Mouse (Mus musculus) hindbrain, embryonic 12.5 days (tissue): ENCODE results near the gene Zfp366. TPM values are rescaled to one million over a fixed set of nuclear protein-coding genes. Genes with fewer than 3 reads are reported as not detected.

Experiments
- ATAC-seq: fragments of 200-750 bp; cut with Nextera tagmentation; 2 replicates; pipeline ENCODE4 v1.8.0; 2017; ENCODE audit warnings: moderate TSS enrichment; ENCODE audit not compliant: low FRiP score
- H3K27ac ChIP-seq: fragments of 300-500 bp; sonication (generic); 2 replicates; pipeline ENCODE4 v1.5.1; 2016; ENCODE audit warnings: mild to moderate bottlenecking
- H3K27me3 ChIP-seq: fragments of 300-500 bp; sonication (generic); 2 replicates; pipeline ENCODE4 v1.6.1; 2016; ENCODE audit warnings: mild to moderate bottlenecking
- H3K36me3 ChIP-seq: fragments of 300-500 bp; sonication (generic); 2 replicates; pipeline ENCODE4 v1.6.1; 2016; ENCODE audit warnings: mild to moderate bottlenecking
- H3K4me1 ChIP-seq: fragments of 300-500 bp; sonication (generic); 2 replicates; pipeline ENCODE4 v1.6.1; 2016
- H3K4me2 ChIP-seq: fragments of 300-500 bp; sonication (generic); replicated peaks from 2 replicates; pipeline ENCODE4 v1.6.1; 2016; ENCODE audit warnings: mild to moderate bottlenecking
- H3K4me3 ChIP-seq: fragments of 300-500 bp; sonication (generic); 2 replicates; pipeline ENCODE4 v1.5.1; 2016; ENCODE audit warnings: mild to moderate bottlenecking
- H3K9ac ChIP-seq: fragments of 300-500 bp; sonication (generic); 2 replicates; pipeline ENCODE4 v1.6.1; 2016; ENCODE audit warnings: mild to moderate bottlenecking, moderate library complexity
- H3K9me3 ChIP-seq: fragments of 300-500 bp; sonication (generic); replicated peaks from 2 replicates; pipeline ENCODE4 v1.6.1; 2016; ENCODE audit warnings: mild to moderate bottlenecking
- whole genome bisulfite sequencing: fragments of 180-500 bp; shearing (Covaris S2); methylation state at CpG from one replicate; pipeline ENCODE4 v1.1.7; 2016; 5-methylcytosine and 5-hydroxymethylcytosine counted together
- polyA plus RNA-seq: library from polyadenylated mRNA; unstranded; fragments of >200 nt; fragmentation: Nextera tagmentation; extraction: Ambion mirVana; gene quantifications from 2 replicates; pipeline ENCODE4 v1.2.1, GENCODE M21; 2016

Zfp366 gene
- polyA plus RNA-seq, 1 experiment from 2014 or later = 0.37 TPM

DNA sequence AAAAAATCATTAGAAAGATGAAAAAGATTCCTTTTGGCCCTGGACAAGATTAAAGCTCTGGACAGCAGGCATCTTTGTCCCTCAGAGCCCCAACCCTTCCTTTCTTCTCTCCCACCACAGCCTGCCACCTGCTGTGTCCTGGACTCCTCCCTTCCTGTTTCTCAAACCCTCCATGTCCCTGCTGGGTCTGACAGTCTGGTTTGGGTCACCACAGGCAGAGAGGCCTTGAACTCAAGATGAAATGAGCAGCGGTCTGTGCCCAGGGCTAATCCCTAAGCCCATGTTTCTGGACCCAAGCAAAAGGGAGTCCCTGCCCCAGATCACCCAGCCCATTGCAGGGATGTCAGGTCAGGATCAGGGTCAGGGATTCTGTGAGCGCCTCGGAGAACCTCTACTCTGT is 60.3 kb downstream of the Zfp366 start:
- no peak overlapping the region for H3K4me3 ChIP-seq
- no peak for ATAC-seq
- H3K4me2 ChIP-seq = no peak overlapping the region
- H3K9me3 ChIP-seq = no peaks in the 10 kb centered on the region
- H3K9ac ChIP-seq = no peak overlapping the region
- 39% methylated on average over 3 of the region's 3 CpGs for WGBS
- H3K27ac ChIP-seq = no peak overlapping the region
- no peaks in the 10 kb centered on the region for H3K27me3 ChIP-seq
- H3K36me3 ChIP-seq = no peaks in the 10 kb centered on the region
- H3K4me1 ChIP-seq = peaks cover 4% of the 10 kb centered on the region; the same call in 1 of the 2 replicates

DNA sequence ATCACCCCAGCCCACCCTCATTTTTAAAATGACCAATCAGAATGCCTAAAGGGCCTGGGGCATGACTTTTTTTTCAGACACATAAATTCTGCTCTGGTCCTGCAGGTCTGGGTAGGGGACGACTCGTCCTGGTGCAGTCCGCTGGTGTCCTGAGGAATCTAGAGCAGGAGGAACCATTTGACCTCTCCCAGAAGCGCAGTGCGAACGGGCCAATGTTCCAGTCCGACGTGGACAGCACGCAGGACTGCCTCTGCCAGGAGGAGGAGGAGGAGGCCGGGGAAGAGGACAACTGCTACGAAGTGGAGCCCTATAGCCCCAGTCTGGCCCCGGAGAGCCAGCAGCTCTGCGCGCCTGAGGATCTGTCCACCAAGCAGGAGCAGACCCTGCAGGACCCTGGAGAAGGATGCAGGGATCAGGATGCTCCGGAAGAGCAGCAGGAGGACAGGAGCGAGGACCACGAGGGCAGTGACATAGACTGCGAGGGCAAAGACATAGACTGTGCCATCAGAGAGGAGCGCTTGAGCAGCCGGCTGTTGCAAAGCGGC is 61.4 kb downstream of the Zfp366 start:
- Histone ChIP-seq H3K36me3 (no peaks in the 10 kb centered on the region), H3K4me2 (no peak overlapping the region), H3K9me3 (no peaks in the 10 kb centered on the region), H3K27me3 (no peaks in the 10 kb centered on the region), H3K4me3 (no peak overlapping the region), H3K9ac (no peak overlapping the region), H3K4me1 (no peaks in the 10 kb centered on the region), H3K27ac (no peak overlapping the region)
- no peak for ATAC-seq
- WGBS = 85% methylated on average over 21 of the region's 21 CpGs

DNA sequence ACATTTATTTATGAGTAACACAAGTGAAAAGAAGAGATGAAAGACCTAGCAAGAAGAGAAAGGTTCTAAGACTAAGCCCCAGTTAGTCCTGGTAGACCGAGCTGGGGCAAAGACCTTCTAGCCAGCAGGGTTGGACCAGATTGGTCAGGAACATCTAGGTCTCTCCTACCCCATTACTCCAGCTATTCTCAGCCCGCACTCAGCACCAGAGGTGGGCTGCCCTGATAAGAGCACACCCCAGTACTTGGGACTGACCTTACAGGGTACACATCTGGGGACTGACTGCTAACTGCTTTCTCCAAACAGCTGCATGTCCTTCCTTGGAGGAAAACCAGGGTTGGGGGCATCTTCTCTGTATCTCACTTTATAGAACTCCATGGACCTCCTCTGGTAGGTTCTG is 66.2 kb downstream of the Zfp366 start:
- WGBS = 98% methylated on average over 2 of the region's 2 CpGs
- no peak for ATAC-seq
- Histone ChIP-seq H3K27me3 (no peaks in the 10 kb centered on the region), H3K9ac (no peak overlapping the region), H3K9me3 (0 out of 2 replicates have a peak, but pooled peaks cover 3% of the 10 kb centered on the region), H3K4me2 (no peak overlapping the region), H3K4me1 (no peaks in the 10 kb centered on the region), H3K27ac (no peak overlapping the region), H3K4me3 (no peak overlapping the region), H3K36me3 (no peaks in the 10 kb centered on the region)

DNA sequence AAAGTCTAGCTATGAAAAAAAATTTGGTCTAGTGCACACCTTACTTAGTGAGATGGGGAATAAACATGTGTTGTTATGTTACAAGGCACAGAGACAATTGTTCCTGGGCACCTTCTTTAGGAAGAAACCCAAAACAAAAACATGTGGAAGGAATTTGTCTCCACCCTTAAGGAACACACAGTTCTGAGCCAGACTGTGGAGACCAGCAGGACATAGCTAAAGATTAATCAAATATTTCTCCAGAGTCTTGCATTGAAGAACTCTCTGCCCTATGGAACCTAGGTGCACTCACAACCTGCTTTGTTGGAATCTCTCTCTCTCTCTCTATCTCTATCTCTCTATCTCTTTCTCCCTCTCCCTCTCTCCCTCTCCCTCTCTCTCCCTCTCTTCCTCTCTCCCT is 69.6 kb downstream of the Zfp366 start:
- no peaks in the 10 kb centered on the region for H3K36me3 ChIP-seq
- no peak overlapping the region for H3K27ac ChIP-seq
- no peak overlapping the region for H3K4me2 ChIP-seq
- H3K9me3 ChIP-seq = 0 out of 2 replicates have a peak, but pooled peaks cover 3% of the 10 kb centered on the region
- ATAC-seq = no peak
- H3K27me3 ChIP-seq = no peaks in the 10 kb centered on the region
- no peak overlapping the region for H3K4me3 ChIP-seq
- no peaks in the 10 kb centered on the region for H3K4me1 ChIP-seq
- no peak overlapping the region for H3K9ac ChIP-seq

DNA sequence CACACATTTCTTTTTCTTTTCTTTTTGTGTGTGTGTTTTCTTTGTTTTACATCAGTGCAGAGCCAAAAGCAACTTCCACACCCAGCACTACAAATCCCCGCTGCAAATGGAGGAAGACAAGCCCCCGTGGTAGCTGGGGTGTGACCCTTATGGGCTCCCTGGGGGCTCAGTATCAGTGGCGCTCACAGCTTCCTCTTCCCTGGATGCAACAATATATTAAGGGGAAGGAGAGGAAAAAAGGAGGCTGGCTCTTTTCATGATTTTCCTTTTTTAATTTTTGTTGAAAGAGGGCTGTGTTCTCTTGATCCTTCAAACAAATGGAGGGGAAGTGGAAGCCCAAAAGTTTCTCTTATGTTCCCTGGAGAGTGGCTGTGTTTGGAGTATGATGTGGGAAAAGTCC is 70.2 kb downstream of the Zfp366 start:
- Histone ChIP-seq H3K27me3 (no peaks in the 10 kb centered on the region), H3K36me3 (no peaks in the 10 kb centered on the region), H3K9ac (no peak overlapping the region), H3K4me1 (no peaks in the 10 kb centered on the region), H3K4me2 (no peak overlapping the region), H3K4me3 (no peak overlapping the region), H3K9me3 (0 out of 2 replicates have a peak, but pooled peaks cover 3% of the 10 kb centered on the region), H3K27ac (no peak overlapping the region)
- ATAC-seq = no peak
- 49% methylated on average over 3 of the region's 3 CpGs for WGBS

DNA sequence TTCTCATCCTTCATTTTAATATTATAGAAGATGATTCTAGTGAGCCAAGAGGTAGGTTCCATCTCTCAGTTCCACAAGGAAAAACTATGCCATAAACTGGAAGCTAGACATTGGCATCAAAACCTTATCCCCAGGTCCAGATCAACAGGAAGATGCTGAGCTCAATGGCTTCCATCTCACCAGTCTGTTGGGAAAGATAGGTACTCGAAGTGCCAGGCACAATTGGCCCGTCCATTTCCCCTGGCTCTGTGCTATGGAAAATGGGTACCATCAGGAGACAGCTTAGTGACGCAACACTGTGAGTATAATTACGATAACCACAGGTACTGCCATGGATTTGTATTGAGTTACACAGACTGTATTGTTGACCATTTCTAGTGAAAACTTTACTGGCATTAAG is 72.3 kb downstream of the Zfp366 start:
- H3K9ac ChIP-seq = no peak overlapping the region
- no peaks in the 10 kb centered on the region for H3K27me3 ChIP-seq
- no peak for ATAC-seq
- H3K4me3 ChIP-seq = no peak overlapping the region
- H3K36me3 ChIP-seq = no peaks in the 10 kb centered on the region
- no peak overlapping the region for H3K27ac ChIP-seq
- 86% methylated on average over 4 of the region's 4 CpGs for WGBS
- 0 out of 2 replicates have a peak, but pooled peaks cover 3% of the 10 kb centered on the region for H3K9me3 ChIP-seq
- no peaks in the 10 kb centered on the region for H3K4me1 ChIP-seq
- no peak overlapping the region for H3K4me2 ChIP-seq

DNA sequence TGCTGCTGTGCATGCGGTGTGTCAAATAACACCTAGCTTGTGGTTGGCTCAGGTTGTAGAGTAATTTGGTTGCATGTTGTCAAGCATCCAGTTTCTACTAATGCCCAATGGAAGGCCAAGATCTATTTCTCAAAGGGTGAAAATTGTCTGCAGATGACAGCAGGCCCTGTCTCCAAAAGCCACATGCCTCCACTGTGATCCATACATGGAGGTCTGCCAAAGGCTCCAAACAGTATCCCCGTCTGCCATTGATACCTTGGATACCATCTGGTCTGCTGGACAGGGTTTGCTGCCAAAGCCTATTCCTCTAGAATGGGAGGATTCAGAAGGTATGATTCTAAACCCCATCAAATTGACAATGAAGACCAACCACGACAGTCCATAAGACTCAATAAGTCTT is 74.1 kb downstream of the Zfp366 start:
- Histone ChIP-seq H3K9ac (no peak overlapping the region), H3K27ac (no peak overlapping the region), H3K4me2 (no peak overlapping the region), H3K36me3 (no peaks in the 10 kb centered on the region), H3K27me3 (no peaks in the 10 kb centered on the region), H3K4me1 (no peaks in the 10 kb centered on the region), H3K9me3 (no peaks in the 10 kb centered on the region), H3K4me3 (no peak overlapping the region)
- WGBS = over 99% methylated on average over 3 of the region's 3 CpGs
- no peak for ATAC-seq

DNA sequence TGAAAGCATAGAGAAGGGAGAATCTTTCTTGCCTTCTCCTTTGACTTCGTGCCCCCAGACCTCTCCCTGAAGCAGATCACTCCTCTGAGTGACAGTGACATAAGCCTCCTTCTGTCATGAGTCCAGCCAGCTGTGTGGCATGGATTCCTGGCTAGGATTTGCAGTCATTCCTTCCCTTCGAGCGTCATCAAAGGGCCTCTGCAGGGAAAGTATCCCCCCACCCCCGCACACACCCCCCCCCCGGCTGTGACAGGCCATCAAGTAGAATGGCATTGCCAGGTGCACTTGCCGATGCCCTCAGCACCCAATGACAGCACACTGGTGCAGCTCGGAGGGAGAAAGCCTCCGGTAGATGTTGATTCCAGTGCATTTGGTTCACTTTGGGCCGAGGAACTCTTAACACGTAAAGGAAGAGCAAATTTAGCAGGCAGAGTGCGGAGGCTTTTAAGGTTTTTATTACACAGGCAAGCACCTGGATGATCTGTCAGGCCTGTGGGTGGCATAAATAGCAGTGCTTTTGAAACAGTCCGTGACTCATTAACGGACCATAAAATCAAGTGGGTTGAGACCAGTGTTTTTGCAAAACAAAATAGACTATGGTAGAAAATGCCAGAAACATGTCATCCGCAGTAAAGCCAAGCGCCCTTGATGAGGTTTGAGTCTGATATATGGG is 75.0 kb downstream of the Zfp366 start:
- Histone ChIP-seq H3K27me3 (no peaks in the 10 kb centered on the region), H3K27ac (no peak overlapping the region), H3K4me2 (no peak overlapping the region), H3K4me1 (no peaks in the 10 kb centered on the region), H3K36me3 (no peaks in the 10 kb centered on the region), H3K9ac (no peak overlapping the region), H3K4me3 (no peak overlapping the region), H3K9me3 (no peaks in the 10 kb centered on the region)
- WGBS = 85% methylated on average over 15 of the region's 15 CpGs
- no peak for ATAC-seq

DNA sequence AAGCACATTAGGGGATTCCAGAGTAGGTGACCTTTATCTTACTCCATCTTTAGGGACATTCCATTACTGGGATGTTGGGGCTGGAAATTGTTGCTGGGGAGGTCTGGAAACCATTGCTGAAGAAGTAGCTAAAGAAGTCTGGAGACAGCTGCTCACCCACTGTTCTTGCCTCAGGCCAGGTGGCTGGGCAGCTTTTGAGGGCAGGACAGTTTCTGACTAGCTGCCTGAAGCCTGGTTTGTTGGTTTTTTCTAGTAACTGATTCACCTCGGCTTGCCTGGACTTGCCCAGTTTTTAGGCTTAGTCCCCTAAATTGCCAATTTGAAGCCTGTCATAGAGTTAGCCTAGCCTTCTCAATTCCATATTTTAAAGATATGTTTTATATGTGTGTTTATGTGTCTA is 77.8 kb downstream of the Zfp366 start:
- WGBS = 88% methylated on average over 1 of the region's 1 CpGs
- Histone ChIP-seq H3K36me3 (no peaks in the 10 kb centered on the region), H3K4me3 (no peak overlapping the region), H3K4me1 (no peaks in the 10 kb centered on the region), H3K27me3 (no peaks in the 10 kb centered on the region), H3K4me2 (no peak overlapping the region), H3K27ac (no peak overlapping the region), H3K9ac (no peak overlapping the region), H3K9me3 (no peaks in the 10 kb centered on the region)
- no peak for ATAC-seq

DNA sequence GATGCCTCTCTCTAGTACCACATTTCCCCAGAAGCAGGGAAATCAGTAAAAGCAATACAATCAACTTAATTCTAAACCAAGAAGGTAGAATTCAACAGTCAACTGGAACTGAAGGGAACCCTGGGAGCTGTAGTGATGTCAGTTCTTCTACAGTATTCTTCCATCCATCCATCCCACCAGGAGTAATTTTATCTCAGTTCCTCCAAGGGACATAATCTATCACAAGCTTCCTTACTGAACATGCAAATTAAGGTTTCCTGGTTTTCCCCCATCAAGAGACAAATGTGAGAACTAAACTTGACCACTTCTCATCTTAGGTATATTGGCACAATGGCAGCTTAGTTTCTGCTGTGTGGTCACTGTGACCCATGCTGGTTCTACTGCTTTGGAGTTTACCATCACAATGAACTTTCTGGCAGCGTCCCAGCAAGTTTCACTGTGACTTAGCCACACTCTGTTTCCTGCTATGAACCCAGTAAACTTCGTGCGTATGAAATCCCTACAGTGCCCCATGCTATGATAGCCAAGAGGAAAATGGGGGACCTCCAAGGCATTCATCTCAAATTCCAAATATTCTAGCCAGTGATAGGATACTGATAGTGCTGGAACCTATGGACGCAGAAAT is 78.6 kb downstream of the Zfp366 start:
- Histone ChIP-seq H3K27ac (no peak overlapping the region), H3K4me1 (no peaks in the 10 kb centered on the region), H3K4me2 (no peak overlapping the region), H3K9ac (no peak overlapping the region), H3K36me3 (no peaks in the 10 kb centered on the region), H3K27me3 (no peaks in the 10 kb centered on the region), H3K4me3 (no peak overlapping the region), H3K9me3 (no peaks in the 10 kb centered on the region)
- ATAC-seq = no peak
- WGBS = 73% methylated on average over 4 of the region's 4 CpGs

DNA sequence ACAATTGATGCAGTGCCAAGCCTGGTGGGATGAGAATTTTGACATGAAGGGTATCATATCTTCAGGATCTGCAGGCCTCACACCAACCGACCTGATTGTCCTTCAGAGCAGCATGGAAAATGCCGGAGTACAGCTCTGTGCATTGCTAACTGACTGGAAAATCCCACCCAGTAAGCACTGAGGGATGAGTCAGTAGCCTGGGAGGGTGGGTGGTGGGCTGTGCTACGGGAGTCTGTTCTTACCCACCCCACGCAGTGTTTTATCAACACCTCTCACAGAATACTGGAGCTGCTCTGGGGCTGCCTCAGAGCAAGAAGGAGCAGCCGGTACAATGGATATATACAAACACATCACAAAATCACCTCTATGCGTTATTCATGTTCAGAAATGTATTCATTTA is 79.9 kb downstream of the Zfp366 start:
- Histone ChIP-seq H3K4me1 (no peaks in the 10 kb centered on the region), H3K9ac (no peak overlapping the region), H3K27me3 (no peaks in the 10 kb centered on the region), H3K27ac (no peak overlapping the region), H3K36me3 (no peaks in the 10 kb centered on the region), H3K9me3 (no peaks in the 10 kb centered on the region), H3K4me3 (no peak overlapping the region), H3K4me2 (no peak overlapping the region)
- no peak for ATAC-seq
- 86% methylated on average over 6 of the region's 6 CpGs for WGBS

DNA sequence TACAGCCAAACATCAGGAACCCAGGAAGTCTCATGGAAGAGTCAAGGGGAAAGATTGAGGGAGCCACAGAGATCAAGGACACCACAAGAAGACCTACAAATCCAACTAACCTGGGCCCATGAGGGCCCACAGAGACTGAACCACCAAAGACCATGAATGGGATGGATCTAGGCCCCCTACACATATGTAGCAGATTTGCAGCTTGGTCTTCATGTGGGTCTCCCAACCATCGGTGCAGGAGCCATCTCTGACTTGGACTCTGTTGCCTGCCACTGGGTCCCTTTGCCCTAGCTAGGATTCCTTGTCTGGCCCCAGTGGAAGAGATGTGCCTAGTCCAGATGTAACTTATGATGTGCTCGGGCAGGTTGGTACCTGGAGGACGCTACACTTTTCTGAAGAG is 87.4 kb downstream of the Zfp366 start:
- Histone ChIP-seq H3K4me2 (no peak overlapping the region), H3K27ac (no peak overlapping the region), H3K36me3 (no peaks in the 10 kb centered on the region), H3K4me3 (no peak overlapping the region), H3K27me3 (no peaks in the 10 kb centered on the region), H3K9me3 (no peaks in the 10 kb centered on the region), H3K9ac (no peak overlapping the region), H3K4me1 (no peaks in the 10 kb centered on the region)
- 93% methylated on average over 3 of the region's 3 CpGs for WGBS
- ATAC-seq = no peak

DNA sequence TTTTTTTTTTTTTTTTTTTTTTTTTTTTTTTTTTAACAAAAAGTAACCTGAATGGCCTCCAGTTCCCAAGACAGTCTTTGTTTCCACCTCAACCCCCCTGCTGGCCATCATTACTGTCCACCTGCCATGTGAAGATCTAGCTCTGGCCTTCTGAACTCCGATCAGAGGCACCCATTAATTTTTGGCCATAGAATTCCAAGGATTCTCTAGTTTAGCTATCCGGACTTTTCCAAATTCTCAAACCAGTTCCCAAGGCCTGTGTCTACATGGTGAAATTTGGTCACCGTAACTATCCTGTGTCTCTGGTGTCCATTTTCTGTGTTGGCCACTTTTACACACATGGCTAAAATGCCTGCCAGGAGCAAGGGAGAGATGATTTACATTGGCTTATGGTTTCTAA is 92.9 kb downstream of the Zfp366 start:
- Histone ChIP-seq H3K9ac (no peak overlapping the region), H3K4me1 (no peaks in the 10 kb centered on the region)
- 98% methylated on average over 3 of the region's 3 CpGs for WGBS

More for the DNA sequence above, 92.9 kb downstream of the Zfp366 start:
- H3K27ac ChIP-seq = no peak overlapping the region
- H3K36me3 ChIP-seq = no peaks in the 10 kb centered on the region
- no peaks in the 10 kb centered on the region for H3K27me3 ChIP-seq
- H3K4me3 ChIP-seq = no peak overlapping the region
- no peak overlapping the region for H3K4me2 ChIP-seq
- no peaks in the 10 kb centered on the region for H3K9me3 ChIP-seq
- ATAC-seq = no peak
